Mouse (Mus musculus): ENCODE results near the gene Pde6h. TPM values are rescaled to one million over a fixed set of nuclear protein-coding genes. Genes with fewer than 3 reads are reported as not detected.
"Not testable (repeated sequence)": the region's sequence is repeated elsewhere in the genome, so short reads cannot be mapped to it uniquely, and the experiment has no call there.

Pde6h gene
- polyA plus RNA-seq (2016; fragmentation: Nextera tagmentation; extraction: Ambion mirVana): not detected in 2 replicates

- Histone ChIP-seq H3K9me3 (no peaks in the 10 kb centered on the region), H3K4me1 (no peaks in the 10 kb centered on the region), H3K27me3 (no peaks in the 10 kb centered on the region), H3K4me3 (no peak within 1 kb of the TSS), H3K36me3 (no peaks in the 10 kb centered on the region), H3K27ac (replicated peaks) (no peak within 1 kb of the TSS), H3K4me2 (replicated peaks) (no peak within 1 kb of the TSS), H3K9ac (replicated peaks) (no peak within 1 kb of the TSS)
- WGBS: 93% methylated on average over 8 of the region's 8 CpGs
- ATAC-seq (ENCODE audit: low FRiP score, low read depth): no peak
These were observed at the start of gene Pde6h for GRCm38 (mm10) chr6:136923532-136923931. Gene Pde6h (plus strand): TSS chr6:136923832.

GRCm38 (mm10) chr6:136874599-136874998 is 49.0 kb upstream of the Pde6h start:
- H3K9me3 ChIP-seq: no peaks in the 10 kb centered on the region
- no peak overlapping the region for H3K9ac ChIP-seq (replicated peaks)
- H3K4me1 ChIP-seq: no peaks in the 10 kb centered on the region
- H3K4me2 ChIP-seq (replicated peaks): no peak overlapping the region
- H3K4me3 ChIP-seq: no peak overlapping the region
- ATAC-seq (ENCODE audit: low FRiP score, low read depth): no peak
- H3K36me3 ChIP-seq: no peaks in the 10 kb centered on the region
- no peak overlapping the region for H3K27ac ChIP-seq (replicated peaks)
- H3K27me3 ChIP-seq: no peaks in the 10 kb centered on the region
- WGBS: 71% methylated on average over 8 of the region's 8 CpGs

- Histone ChIP-seq H3K4me1 (no peaks in the 10 kb centered on the region), H3K9ac (replicated peaks) (no peak within 1 kb of the TSS), H3K4me3 (no peak within 1 kb of the TSS), H3K27me3 (no peaks in the 10 kb centered on the region), H3K9me3 (no peaks in the 10 kb centered on the region), H3K36me3 (no peaks in the 10 kb centered on the region), H3K4me2 (replicated peaks) (no peak within 1 kb of the TSS), H3K27ac (replicated peaks) (no peak within 1 kb of the TSS)
- 65% methylated on average over 9 of the region's 9 CpGs for WGBS
- ATAC-seq (ENCODE audit: low FRiP score, low read depth): no peak
These were observed 48.0 kb upstream of the Pde6h start, which contains the start of gene Mgp for GRCm38 (mm10) chr6:136875670-136876069. Gene Mgp (minus strand): TSS chr6:136875823.

- WGBS: 80% methylated on average over 8 of the region's 8 CpGs
- Histone ChIP-seq H3K27ac (replicated peaks) (no peak overlapping the region), H3K9ac (replicated peaks) (no peak overlapping the region), H3K36me3 (no peaks in the 10 kb centered on the region), H3K9me3 (no peaks in the 10 kb centered on the region), H3K4me3 (no peak overlapping the region), H3K4me2 (replicated peaks) (no peak overlapping the region), H3K27me3 (no peaks in the 10 kb centered on the region), H3K4me1 (no peaks in the 10 kb centered on the region)
- ATAC-seq (ENCODE audit: low FRiP score, low read depth): no peak
These were observed 42.0 kb upstream of the Pde6h start for GRCm38 (mm10) chr6:136881678-136882077.

- Histone ChIP-seq H3K4me3 (no peak overlapping the region), H3K9me3 (no peaks in the 10 kb centered on the region), H3K36me3 (no peaks in the 10 kb centered on the region), H3K4me1 (no peaks in the 10 kb centered on the region), H3K9ac (replicated peaks) (no peak overlapping the region), H3K4me2 (replicated peaks) (no peak overlapping the region), H3K27me3 (no peaks in the 10 kb centered on the region), H3K27ac (replicated peaks) (no peak overlapping the region)
- no peak for ATAC-seq (ENCODE audit: low FRiP score, low read depth)
- 87% methylated on average over 3 of the region's 3 CpGs for WGBS
These were observed 40.2 kb upstream of the Pde6h start for GRCm38 (mm10) chr6:136883431-136883915.

GRCm38 (mm10) chr6:136883961-136884360 is 39.7 kb upstream of the Pde6h start:
- no peaks in the 10 kb centered on the region for H3K27me3 ChIP-seq
- no peak overlapping the region for H3K9ac ChIP-seq (replicated peaks)
- no peaks in the 10 kb centered on the region for H3K36me3 ChIP-seq
- H3K4me3 ChIP-seq: no peak overlapping the region
- no peaks in the 10 kb centered on the region for H3K9me3 ChIP-seq
- H3K27ac ChIP-seq (replicated peaks): no peak overlapping the region
- no peaks in the 10 kb centered on the region for H3K4me1 ChIP-seq
- no peak for ATAC-seq (ENCODE audit: low FRiP score, low read depth)
- H3K4me2 ChIP-seq (replicated peaks): no peak overlapping the region
- 98% methylated on average over 6 of the region's 6 CpGs for WGBS

GRCm38 (mm10) chr6:136884766-136885165 is 38.9 kb upstream of the Pde6h start:
- ATAC-seq (ENCODE audit: low FRiP score, low read depth); H3K4me3 ChIP-seq; H3K27me3 ChIP-seq; H3K4me1 ChIP-seq; H3K27ac ChIP-seq (replicated peaks); H3K9me3 ChIP-seq; H3K36me3 ChIP-seq; H3K4me2 ChIP-seq (replicated peaks); H3K9ac ChIP-seq (replicated peaks): not testable (repeated sequence)
- WGBS: 53% methylated on average over 1 of the region's 1 CpGs

GRCm38 (mm10) chr6:136887854-136888253 is 35.8 kb upstream of the Pde6h start:
- ATAC-seq (ENCODE audit: low FRiP score, low read depth): no peak
- H3K27me3 ChIP-seq: no peaks in the 10 kb centered on the region
- no peaks in the 10 kb centered on the region for H3K4me1 ChIP-seq
- H3K27ac ChIP-seq (replicated peaks): no peak overlapping the region
- H3K9me3 ChIP-seq: no peaks in the 10 kb centered on the region
- H3K36me3 ChIP-seq: no peaks in the 10 kb centered on the region
- WGBS: 78% methylated on average over 9 of the region's 9 CpGs
- no peak overlapping the region for H3K9ac ChIP-seq (replicated peaks)
- H3K4me2 ChIP-seq (replicated peaks): no peak overlapping the region
- H3K4me3 ChIP-seq: no peak overlapping the region

GRCm38 (mm10) chr6:136889067-136889466 is 34.6 kb upstream of the Pde6h start:
- Histone ChIP-seq H3K4me3 (no peak overlapping the region), H3K27ac (replicated peaks) (no peak overlapping the region), H3K27me3 (no peaks in the 10 kb centered on the region), H3K4me1 (no peaks in the 10 kb centered on the region), H3K4me2 (replicated peaks) (no peak overlapping the region), H3K9ac (replicated peaks) (no peak overlapping the region), H3K9me3 (no peaks in the 10 kb centered on the region), H3K36me3 (no peaks in the 10 kb centered on the region)
- WGBS: 86% methylated on average over 6 of the region's 6 CpGs
- ATAC-seq (ENCODE audit: low FRiP score, low read depth): no peak

- 95% methylated on average over 6 of the region's 6 CpGs for WGBS
- H3K27me3 ChIP-seq: no peaks in the 10 kb centered on the region
- H3K4me3 ChIP-seq: no peak overlapping the region
- no peak overlapping the region for H3K9ac ChIP-seq (replicated peaks)
- H3K4me2 ChIP-seq (replicated peaks): no peak overlapping the region
- H3K27ac ChIP-seq (replicated peaks): no peak overlapping the region
- no peaks in the 10 kb centered on the region for H3K9me3 ChIP-seq
- H3K36me3 ChIP-seq: no peaks in the 10 kb centered on the region
- H3K4me1 ChIP-seq: no peaks in the 10 kb centered on the region
- ATAC-seq (ENCODE audit: low FRiP score, low read depth): no peak
These were observed 34.1 kb upstream of the Pde6h start for GRCm38 (mm10) chr6:136889554-136889953.

GRCm38 (mm10) chr6:136892002-136892401 is 31.6 kb upstream of the Pde6h start:
- H3K4me2 ChIP-seq (replicated peaks): no peak overlapping the region
- no peak for ATAC-seq (ENCODE audit: low FRiP score, low read depth)
- H3K36me3 ChIP-seq: no peaks in the 10 kb centered on the region
- no peaks in the 10 kb centered on the region for H3K27me3 ChIP-seq
- H3K9ac ChIP-seq (replicated peaks): no peak overlapping the region
- WGBS: 87% methylated on average over 2 of the region's 2 CpGs
- H3K9me3 ChIP-seq: no peaks in the 10 kb centered on the region
- no peaks in the 10 kb centered on the region for H3K4me1 ChIP-seq
- H3K4me3 ChIP-seq: no peak overlapping the region
- no peak overlapping the region for H3K27ac ChIP-seq (replicated peaks)

- H3K4me1 ChIP-seq: no peaks in the 10 kb centered on the region
- H3K9ac ChIP-seq (replicated peaks): no peak overlapping the region
- ATAC-seq (ENCODE audit: low FRiP score, low read depth): no peak
- no peaks in the 10 kb centered on the region for H3K36me3 ChIP-seq
- no peak overlapping the region for H3K4me3 ChIP-seq
- H3K27me3 ChIP-seq: no peaks in the 10 kb centered on the region
- H3K9me3 ChIP-seq: no peaks in the 10 kb centered on the region
- H3K4me2 ChIP-seq (replicated peaks): no peak overlapping the region
- 65% methylated on average over 15 of the region's 15 CpGs for WGBS
- no peak overlapping the region for H3K27ac ChIP-seq (replicated peaks)
These were observed 28.9 kb upstream of the Pde6h start for GRCm38 (mm10) chr6:136894532-136895339.

Measured in midbrain, embryonic 12.5 days (tissue).